Mouse (Mus musculus) cerebral cortex, adult 2 months (tissue): Measurements from ENCODE around the gene Krtap12-1.

Experiments used
- WGBS: fragments of 180-500 bp; shearing (Covaris S2); methylation state at CpG from one replicate; pipeline ENCODE4 v1.1.7; 2018; 5-methylcytosine and 5-hydroxymethylcytosine counted together

The Krtap12-1 gene

DNA sequence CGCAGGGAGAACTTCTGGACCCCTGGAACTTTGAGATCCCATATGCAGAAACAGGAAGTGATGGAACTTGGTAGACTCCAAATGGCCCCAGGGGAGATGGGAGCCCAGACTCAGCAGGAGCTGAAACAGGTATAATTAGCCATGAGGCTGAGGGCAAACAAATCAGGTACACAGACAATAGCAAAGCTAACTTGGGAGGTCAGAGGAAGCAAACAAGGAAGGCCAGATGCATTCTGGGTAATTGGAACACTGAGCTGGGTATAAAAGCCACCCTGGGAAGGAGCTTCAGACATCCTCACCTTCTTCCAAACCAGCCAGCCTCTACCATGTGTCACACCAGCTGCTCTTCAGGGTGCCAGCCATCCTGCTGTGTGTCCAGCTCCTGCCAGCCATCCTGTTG, at the start of gene Krtap12-1:
Gene Krtap12-1, plus strand, starts transcription at position 301 of the 400 bp plus-strand sequence.
- WGBS = 87% methylated on average over 1 of the region's 1 CpGs

DNA sequence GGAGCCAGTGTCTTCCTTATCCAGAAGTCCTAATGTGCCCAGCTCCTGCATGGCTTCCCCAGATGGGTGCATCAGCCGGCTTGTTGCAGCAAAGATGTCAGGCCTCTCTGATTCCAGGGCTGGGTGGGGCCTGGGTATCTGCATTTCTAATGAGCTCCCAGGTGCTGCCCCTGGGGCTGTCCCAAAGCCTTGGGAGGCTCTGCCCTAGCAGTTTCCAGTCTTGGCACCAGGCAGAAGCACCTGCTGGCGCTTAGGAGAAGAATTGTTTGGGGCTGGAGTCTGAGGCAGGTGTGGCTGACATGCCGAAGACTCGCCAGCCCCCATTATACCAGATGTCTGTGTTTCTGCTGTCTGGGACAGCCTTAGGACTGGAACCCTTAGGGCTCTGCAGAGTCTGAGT, 49.7 kb upstream of the Krtap12-1 start:
- WGBS = 82% methylated on average over 4 of the region's 4 CpGs

DNA sequence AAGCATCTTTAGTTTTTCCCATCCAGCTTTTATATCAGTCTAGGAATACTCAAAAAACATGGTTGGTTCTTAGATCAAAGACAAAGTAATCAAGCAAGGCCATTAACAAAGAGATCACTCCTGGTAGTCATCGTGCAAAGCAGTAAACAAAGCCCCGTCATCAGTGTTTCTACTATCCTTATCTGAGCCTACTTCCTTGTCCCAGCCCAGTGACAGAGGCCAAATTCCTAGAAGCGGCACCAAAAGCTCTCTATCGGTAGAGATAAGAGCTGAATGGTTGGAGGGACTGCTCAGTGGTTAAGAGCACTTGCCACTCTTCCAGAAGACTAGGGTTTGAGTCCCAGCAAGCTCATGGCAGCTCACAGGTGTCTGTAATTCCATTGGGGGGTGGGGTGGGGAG, 48.9 kb upstream of the Krtap12-1 start:
- WGBS = 77% methylated on average over 4 of the region's 4 CpGs

DNA sequence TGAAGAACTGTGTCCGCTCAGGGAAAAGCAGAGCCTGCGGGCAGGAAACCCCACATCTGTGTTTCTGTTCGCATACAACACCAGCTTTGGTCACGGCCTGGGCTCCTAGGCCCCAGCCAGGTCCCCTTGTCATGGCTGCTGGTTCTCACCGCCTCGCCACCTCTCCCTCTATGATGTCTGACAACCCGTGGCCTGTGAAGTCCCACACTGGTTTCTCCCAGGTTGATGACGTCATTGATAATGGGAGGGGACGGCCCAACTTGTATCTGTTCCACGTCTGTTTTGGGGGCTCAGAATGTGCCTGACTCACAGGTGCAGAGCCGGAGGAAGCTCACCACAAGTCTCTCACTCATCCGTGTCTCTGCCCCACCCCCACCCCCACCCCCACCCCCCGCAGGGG, 46.6 kb upstream of the Krtap12-1 start:
- WGBS = 69% methylated on average over 13 of the region's 13 CpGs

DNA sequence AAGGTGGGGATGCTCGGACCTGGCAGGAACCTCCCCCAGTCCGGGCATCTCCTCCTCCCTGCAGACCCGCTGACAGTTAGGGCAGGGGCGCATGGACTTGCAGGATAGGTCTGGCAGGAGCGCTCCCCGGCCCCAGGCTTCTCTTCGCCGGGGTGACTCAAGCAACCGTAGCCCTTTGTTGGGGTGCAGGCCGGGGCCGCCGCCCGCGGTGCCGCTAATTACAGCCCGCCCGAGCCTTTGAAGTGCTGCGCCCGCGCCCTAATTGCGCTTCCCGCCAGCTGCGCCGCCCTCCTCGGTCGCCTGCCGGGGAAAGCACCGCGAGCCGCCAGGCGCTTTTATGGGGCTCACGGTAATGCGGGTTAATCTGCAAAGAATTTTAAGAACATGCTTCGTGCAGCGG, 42.8 kb upstream of the Krtap12-1 start:
- under 1% methylated on average over 35 of the region's 35 CpGs for WGBS

DNA sequence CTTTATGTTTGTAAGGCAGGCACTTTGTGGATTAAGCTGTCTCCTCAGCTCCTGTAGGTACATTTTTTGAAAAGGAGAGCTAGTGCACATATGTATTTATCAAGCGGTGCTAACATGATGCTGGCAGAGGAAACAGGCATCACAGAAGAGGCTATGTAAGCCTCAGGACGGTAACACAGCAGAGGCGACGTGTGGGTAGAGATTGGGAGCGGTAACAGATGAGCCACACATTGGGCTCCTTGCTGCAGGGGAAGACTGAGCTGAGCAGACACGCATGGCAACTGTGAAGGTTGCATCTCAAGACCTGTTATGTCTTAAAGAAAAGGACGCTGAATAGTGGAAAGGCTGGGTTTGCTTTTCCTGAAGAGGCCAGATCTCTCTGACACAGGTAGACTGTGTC, 37.4 kb upstream of the Krtap12-1 start:
- WGBS = 59% methylated on average over 7 of the region's 7 CpGs

DNA sequence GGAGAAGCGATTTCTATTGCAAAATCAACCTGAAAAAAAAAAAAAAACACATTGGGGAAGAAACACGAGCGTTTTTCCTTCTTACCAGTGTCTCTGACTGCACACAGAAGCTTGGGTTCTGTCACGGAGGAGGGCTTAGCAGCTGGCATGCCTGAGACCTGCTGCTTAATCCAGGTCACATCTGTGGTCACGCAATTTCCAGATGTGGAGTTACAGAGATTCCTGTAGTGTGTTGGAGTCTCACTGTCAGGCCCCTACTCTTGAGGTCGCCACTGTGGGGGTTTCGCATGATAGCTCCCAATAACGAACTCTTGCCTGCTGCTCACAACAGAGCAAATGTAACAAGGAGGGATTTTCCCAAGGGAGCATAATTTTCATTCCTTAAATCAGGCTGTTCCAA, 36.2 kb upstream of the Krtap12-1 start:
- 31% methylated on average over 8 of the region's 8 CpGs for WGBS

DNA sequence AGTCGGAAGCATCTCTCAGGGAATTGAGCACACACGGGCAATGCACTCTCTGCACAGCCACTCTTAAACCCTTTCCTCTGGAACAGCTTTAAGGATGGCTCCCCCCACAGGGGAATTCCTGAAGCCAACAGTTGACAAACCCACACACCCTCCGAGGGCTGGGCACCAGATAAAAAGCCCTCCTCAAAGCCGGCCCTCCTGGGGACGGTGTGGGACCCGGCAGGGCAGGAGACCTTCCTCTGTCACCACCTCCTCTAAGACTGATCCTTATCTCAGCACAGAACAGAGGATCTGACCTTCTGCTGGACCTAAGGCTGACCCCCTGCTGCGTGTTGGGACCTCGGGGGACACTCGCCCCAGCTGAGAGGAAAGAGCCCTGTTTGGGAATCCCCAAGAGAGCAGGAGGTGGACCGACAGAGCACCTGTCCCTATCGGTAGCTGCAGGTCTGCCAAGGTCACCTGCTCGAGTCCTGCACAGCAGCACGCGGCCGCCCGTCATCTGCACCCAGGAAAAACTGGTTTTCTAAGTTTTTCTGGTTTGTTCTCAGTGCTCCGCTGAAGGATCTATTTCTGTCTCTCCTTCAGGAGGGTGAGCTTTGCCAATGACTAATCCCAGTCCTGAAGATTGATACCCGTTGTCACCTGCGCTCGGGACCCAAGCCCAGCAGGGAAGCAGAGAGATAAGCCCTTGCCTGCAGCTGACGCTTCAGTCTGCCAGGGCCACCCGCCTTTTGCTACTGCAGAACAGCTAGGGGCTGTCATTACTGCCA, 34.3 kb upstream of the Krtap12-1 start, which contains the start of gene Tspear:
Gene Tspear, plus strand, starts transcription at position 675 of the 770 bp plus-strand sequence.
- 15% methylated on average over 22 of the region's 22 CpGs for WGBS

DNA sequence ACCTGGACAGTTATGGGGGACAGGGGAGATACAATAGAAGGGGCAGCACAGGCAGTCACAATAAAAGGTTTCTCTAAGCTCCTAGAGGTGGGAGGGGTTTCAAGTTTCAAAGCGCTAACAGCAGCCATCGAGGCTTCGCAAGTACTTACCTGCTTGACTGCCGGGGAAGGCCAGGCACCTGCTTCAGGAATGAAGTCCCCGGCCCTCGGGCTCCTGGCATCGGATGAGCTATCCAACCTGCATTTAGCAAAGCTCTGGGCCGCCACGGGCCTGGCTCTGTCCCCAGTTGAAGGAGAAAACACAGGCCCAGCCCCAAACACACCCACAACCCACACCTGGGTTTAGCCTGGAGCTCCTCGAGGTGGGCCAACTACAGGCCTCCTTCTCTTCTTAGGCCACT, 33.4 kb upstream of the Krtap12-1 start:
- 55% methylated on average over 10 of the region's 10 CpGs for WGBS

DNA sequence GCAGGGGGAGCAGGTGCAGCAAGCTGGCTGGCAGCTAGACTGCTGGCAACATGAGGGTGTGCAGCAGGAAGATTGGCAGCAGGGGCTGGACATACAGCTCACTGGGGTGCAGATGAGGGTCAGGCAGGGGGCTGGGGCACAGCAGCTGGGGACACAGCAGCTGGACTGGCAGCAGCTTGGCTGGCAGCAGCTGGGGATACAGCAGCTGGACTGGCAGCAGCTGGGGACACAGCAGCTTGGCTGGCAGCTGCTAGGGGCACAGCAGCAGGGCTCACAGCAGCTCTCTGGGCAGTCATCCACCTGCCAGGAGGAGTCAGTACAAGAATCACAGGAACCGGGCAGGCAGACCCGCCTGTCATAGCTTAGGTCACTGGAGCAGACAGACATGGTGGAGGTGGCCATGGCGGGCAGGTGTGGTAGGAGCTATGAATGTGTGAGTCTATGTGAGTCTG, 30.0 kb upstream of the Krtap12-1 start, which contains the start of gene Gm19402:
Gene Gm19402, minus strand, starts transcription at position 402 of the 452 bp plus-strand sequence.
- WGBS = 50% methylated on average over 3 of the region's 3 CpGs

DNA sequence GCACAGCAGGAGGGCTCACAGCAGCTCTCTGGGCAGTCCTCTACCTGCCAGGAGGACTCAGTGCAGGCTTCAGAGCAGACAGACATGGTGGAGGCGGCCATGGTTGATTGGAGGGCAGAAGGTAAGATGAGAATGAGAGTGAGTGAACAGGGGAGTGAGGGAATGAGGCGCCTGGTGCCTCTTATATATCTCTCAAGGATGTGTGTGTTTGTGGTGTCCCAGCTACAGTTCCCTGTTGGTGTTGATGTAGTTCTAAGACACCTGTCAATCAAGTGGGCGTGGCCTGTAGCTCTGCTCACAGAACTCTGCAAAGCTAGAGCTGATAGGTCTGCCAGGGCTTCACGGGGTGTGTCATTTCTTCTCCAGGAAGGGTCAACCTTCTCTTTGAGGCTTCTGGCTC, 23.3 kb upstream of the Krtap12-1 start, which contains the start of gene Gm9508:
Gene Gm9508, minus strand, starts transcription at position 101 of the 400 bp plus-strand sequence.
- 62% methylated on average over 4 of the region's 4 CpGs for WGBS

DNA sequence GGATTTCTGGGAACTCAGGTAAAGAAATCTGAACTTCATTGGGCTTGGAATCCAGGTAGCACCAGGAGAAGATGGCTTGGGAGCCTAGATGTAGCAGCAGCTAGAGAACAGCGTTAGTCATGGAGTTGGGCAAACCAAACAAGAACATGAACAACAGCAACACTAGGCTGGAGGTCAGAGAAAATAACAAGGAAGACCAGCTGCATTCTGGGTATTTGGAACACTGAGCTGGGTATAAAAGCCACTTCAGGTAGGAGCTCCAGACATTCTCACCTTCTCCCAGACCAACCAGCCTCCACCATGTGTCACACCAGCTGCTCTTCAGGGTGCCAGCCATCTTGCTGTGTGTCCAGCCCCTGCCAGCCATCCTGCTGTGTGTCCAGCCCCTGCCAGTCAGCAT, 14.1 kb upstream of the Krtap12-1 start, which contains the start of gene Gm10272:
Gene Gm10272, plus strand, starts transcription at position 301 of the 400 bp plus-strand sequence.
- WGBS = 96% methylated on average over 1 of the region's 1 CpGs

DNA sequence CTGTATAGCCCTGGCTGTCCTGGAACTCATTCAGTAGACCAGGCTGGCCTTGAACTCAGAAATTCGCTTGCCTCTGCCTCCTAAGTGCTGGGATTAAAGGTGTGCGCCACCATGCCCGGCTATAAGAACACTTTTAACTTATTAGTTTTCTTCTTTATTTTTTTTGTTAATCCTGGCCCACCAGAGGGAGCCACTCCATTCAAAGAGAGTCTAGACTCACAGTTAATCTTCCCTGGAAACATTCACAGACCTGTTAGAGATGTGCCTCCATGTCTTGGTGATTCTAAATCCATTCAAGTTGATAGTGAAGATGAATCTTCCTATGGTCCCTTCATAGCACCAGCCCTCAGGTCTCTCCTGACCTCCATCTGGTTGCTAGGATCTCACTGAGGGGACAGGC, 10.6 kb upstream of the Krtap12-1 start:
- WGBS = 61% methylated on average over 3 of the region's 3 CpGs

DNA sequence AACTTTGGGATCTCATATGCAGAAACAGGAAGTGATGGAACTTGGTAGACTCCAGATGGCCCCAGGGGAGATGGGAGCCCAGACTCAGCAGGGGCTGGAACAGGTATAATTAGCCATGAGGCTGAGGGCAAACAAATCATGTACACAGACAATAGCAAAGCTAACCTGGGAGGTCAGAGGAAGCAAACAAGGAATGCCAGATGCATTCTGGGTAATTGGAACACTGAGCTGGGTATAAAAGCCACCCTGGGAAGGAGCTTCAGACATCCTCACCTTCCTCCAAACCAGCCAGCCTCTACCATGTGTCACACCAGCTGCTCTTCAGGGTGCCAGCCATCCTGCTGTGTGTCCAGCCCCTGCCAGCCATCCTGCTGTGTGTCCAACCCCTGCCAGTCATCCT, 9.2 kb upstream of the Krtap12-1 start, which contains the start of gene Gm10024:
Gene Gm10024, plus strand, starts transcription at position 301 of the 400 bp plus-strand sequence.

DNA sequence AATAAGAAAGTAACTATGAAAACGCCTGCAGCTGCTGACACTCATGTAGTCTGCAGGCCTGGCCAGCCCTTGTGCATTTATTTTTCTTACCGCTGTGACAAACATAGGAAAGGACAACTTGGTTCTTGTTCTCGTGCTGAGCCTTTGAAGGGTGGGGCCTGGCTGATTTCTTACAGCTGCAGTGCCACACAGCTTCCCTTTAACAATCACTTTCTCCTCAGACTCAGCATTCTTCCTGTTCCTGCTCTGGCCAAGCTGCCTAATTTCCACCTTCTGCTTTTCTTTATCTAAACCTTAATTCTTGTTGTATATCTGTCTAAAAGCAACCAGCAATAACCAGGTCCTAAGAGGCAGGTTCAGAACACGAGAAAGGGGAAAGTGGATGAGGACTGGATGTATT, 6.7 kb upstream of the Krtap12-1 start:
- WGBS = 65% methylated on average over 4 of the region's 4 CpGs

DNA sequence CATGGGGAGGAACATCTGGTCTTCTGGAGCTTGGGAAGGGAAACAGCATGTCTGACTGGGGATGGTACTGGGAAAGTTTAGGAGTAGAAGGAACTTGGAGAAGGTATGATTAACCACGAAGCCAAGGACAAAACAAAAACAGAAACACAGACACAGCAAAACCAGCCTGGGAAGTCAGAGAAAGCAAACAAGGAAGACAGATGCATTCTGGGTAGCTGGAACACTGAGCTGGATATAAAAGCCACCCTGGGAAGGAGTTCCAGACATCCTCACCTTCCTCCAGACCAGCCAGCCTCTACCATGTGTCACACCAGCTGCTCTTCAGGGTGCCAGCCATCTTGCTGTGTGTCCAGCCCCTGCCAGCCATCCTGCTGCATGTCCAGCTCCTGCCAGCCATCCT, 4.9 kb upstream of the Krtap12-1 start, which contains the start of gene Gm10142:
Gene Gm10142, plus strand, starts transcription at position 301 of the 400 bp plus-strand sequence.
- 71% methylated on average over 1 of the region's 1 CpGs for WGBS

DNA sequence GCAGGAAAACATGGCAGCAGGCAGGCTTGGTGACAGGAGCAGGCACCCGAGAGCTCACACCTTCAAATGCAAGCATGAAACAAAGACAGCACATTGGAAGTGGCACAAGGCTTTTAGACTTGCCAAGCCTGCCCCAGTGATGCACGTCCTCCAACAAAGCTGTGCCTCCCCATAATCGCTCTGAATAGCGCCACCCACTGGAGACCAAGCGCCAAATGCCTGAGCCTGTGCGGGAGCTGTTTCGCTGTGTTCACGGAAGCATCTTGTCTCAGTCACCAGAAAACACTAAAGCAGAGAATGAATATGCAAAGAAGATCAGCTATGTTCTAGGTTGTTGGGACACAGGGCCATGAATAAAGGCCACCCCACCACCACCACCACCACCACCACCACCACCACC, 4.5 kb downstream of the Krtap12-1 start:
- WGBS = 69% methylated on average over 8 of the region's 8 CpGs

DNA sequence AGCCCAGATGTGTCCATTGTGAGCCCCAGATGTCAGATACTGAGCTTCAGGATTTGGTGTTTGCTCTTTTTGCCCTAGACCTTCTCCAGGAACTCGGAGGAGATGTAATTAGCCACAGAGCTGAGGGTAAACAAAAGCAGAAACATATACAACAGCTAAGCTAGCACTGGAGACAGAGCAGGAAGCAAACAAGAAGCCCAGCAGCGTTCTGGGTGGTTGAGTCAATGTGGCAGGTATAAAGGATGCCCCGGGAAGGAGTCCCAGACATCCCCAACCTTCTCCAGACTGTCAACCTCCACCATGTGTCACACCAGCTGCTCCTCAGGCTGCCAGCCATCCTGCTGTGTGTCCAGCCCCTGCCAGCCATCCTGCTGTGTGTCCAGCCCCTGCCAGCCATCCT, 5.8 kb downstream of the Krtap12-1 start, which contains the start of gene Gm10100:
Gene Gm10100, plus strand, starts transcription at position 301 of the 400 bp plus-strand sequence.
- WGBS = 36% methylated on average over 3 of the region's 3 CpGs

DNA sequence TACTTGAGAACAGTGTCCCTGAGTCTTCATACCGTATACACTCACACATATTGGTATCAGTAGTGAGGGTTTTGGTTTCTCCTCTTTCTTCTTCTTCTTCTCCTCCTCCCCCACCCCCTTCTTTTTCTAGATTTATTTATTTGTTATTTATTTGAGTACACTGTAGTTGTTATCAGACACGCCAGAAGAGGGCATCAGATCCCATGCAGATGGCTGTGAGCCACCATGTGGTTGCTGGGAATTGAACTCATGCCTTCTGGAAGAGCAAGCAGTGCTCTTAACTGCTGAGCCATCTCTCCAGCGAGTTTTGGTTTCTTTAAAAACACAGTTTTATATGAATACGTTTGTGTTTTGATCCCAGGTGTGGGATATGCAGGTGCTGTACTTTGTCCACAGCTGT, 7.9 kb downstream of the Krtap12-1 start:
- WGBS = 78% methylated on average over 4 of the region's 4 CpGs

DNA sequence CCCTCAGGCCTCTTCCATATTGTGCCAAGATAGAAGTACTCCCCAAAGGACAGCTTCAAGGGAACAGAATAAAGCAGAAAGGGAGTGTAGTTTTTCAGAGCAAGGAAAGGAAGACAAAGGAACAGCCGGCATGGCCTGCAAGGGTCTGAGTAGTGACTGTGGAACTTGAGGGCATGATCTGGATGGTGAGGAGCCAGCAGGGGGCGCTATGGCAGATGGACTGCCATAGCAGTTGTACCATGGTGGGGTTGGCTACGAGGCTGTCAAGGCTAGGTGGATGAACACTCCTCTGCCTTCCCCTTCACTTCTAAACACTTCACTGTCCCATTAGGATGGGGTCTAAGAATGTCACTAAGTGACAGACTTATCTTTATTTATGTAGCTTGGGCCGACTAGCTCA, 8.8 kb downstream of the Krtap12-1 start:
- WGBS = 52% methylated on average over 4 of the region's 4 CpGs

DNA sequence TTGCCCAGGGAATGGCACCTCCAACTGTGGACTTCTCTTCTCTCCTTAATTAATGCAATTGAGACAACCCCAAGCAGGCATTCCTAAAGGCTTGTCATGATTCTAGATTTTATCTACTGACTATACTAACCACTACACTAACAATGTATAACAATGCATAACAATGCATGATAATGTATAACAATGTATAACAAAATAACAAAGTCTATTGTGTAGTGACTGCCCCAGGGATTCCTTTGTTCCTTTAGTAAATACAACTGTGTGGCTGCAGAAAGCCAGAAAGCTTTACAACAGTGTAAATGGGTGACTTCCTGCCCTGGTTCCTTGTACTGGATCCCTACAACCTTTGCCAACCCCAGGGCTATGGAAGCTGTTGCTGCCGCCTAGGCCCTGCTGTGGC, 15.5 kb downstream of the Krtap12-1 start:
- WGBS = 94% methylated on average over 1 of the region's 1 CpGs

DNA sequence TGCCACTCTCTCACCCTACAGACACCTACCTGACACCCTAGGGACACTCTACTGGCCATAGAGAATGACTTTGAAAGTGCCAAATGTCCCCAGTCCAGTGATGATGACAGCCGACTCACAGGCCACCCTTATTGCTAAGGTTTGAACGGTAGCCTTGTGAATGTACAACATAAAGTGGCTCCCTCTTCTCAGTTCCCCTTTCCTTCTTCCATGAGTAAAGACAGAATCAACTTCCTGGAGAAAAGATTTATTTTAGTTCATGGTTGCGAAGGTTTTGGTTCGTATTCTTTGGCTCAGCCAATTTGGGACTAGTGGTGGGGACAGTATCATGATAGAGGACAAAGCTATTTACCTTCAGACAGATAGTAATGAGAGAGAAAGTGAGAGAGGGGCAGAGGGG, 18.5 kb downstream of the Krtap12-1 start:
- 89% methylated on average over 4 of the region's 4 CpGs for WGBS
